Mouse (Mus musculus) retina, adult 2 months (tissue): ENCODE data around the gene Adgrg5.

Experiments used
- DNase-seq: peaks from one replicate; pipeline ENCODE4 v3.0.0-alpha.2; 2012; ENCODE audit warnings: low read depth, low spot score

The Adgrg5 gene

DNA sequence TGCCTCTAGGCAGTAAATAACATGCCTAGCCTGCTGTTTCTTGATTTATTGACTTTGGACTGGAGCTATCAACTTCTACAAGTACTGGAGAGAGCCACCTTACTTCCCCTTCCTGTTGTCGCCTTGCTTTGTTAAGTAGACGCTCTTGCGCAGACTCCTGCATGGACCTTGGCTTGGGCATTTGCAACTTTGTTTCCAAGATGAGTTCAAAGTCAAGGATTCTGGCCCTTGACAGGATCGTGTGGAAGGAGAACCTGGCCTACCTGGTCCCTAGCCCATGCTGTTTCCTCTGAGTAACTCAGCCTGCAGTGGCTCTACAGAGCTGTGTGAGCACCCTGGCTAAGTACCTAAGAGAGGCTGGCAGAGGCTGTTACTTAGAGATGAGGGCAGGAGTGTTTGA lies 43.6 kb downstream of the Adgrg5 start:
- no peak for DNase-seq

DNA sequence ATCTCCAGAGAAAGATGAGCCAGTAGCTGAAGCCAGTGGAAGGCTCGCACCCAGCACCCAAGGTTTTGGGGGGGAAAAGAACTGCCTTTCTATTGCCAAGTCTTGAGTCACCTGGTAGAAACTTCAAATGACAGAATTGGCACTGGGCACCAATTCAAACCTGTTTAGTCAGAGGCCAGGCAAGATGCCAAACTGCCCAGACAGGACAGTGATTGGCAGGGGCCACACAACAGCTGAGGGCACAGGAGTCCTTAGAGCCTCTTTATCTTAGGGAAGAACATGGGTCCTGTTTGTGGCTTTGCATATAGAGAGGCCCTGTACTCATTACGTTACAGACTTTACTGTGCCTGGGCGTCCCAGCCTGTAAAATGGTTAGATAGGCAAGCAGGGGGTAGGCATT lies 44.1 kb downstream of the Adgrg5 start:
- DNase-seq = no peak

DNA sequence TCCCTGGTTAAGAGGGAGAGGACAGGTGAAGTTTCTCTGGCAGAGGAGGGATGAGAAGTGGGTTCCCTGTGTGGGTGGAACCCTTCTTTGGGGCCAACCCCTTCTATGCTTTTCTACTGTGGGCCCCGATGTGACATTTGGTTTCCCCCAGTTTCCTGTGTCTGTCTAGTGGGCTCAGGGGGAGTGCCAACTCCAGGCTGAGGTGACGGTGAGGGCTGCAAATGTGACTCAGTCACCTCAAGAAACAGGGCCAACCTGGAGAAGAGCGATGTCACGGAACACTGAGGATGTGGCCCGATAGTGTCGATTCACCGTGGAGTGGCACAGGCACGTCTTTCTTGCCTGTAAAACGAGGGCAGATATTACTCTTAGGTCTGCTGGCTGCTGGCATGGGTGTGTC lies 49.8 kb downstream of the Adgrg5 start:
- no peak for DNase-seq

DNA sequence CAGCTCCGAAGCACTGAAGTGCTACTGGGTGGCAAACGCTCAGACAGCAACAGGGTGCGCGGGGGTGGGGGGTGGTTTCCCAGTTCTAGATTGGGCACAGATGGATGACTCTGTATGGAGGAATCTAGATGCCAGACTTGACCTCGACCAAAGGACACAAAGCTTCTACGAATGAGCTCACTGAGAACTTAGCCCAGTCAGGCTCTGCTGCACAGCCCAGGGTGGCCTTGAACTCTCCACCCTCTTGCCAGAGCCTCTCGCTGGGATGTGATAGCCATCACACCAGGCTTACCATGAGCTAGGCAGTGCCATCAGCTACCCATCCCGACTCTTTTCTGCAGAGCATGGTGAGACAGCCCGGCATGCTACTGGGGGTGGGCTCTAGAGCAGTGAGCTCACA lies 50.3 kb downstream of the Adgrg5 start:
- DNase-seq = no peak

DNA sequence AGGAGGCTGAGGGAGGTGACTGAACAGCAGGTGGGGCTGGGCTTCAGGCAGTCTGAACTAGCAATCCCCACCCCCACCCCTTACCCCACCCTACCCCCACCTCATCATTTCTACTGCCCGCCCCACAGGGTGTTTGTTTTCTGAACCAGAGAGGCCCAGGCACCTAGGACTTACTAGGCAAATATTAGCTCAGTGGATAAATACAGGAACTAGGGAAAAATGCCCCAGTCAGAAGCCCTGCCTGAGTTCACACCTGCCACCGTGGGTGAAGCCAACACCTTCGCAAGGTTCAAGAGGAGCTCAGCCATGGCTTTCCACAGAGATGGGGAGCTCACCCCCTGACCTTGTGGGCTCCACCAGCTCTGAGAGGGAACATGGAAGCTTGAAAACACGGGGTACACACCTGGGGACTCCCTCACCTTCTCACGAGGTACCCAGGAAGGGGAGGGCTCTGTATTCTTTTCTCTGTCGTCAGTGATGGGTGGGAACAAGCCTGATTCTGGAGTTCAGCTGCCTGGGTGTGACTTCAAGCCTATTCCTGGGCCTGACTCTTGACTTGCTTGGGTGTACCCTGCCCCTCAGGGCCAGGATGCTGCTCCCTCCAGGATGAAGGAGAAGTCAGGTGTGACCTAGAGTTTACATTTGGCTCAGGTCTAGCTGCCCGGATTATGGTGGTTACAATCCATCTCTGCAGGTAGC lies 51.1 kb downstream of the Adgrg5 start, which contains the start of gene Adgrg1:
Gene Adgrg1, plus strand, starts transcription at position 285 of the 699 bp plus-strand sequence.
- no peak for DNase-seq

DNA sequence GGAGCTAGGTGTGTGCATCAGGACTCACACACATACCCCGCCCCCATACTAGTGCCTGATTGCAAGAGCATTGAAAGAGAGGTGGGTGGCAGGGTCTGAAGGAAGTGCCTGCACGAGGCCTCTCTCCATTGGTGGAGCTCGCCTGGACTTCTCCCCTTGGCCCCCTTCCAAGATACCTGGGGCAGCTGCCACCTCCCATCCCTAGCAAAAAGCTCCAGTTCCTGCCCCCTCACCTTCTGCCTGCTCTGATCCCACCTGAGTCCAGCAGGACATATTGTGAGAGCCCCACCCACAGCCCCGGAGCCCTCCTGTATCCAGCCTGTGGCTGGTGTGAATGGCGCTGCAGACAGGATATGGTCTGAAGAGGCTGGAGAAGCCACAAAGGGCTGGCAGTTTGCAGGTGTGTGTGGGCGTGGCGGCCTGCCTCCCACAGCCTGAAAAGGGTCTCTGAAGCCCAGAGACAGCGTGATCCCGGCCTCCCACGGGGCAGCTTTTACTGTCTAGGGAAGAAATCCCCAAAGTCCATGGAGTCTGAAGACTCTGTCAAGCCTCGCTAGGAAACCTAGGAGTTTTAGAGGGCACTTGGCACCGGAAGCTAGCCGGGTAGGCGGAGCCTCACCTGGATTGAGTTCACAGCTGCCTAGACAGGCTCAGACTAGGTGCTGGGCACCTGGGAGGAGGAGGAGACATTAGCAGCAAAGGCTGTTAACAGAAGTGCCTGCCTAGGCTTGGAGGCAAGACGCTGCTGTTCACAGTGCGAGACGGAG lies 53.3 kb downstream of the Adgrg5 start:
- no peak for DNase-seq

DNA sequence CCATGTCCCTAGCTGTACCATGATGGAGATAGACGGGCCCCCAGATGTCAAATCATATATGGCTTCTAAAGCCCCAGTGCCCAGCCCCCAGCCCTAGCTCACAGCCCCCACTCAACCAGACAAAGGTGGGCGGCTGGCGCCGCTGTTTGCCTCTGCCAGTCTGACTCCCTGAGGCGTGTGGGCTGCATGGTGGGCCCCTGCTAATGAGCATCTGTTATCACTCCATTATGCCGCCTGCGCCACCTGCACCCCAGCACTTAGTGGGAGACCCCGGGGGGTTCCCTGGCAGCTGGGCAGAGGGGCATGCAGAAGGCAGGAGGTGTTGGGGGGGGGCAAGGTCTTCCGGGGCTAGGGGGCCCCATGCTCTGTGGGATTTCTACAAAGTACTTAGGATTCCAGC lies 54.6 kb downstream of the Adgrg5 start:
- DNase-seq = no peak

DNA sequence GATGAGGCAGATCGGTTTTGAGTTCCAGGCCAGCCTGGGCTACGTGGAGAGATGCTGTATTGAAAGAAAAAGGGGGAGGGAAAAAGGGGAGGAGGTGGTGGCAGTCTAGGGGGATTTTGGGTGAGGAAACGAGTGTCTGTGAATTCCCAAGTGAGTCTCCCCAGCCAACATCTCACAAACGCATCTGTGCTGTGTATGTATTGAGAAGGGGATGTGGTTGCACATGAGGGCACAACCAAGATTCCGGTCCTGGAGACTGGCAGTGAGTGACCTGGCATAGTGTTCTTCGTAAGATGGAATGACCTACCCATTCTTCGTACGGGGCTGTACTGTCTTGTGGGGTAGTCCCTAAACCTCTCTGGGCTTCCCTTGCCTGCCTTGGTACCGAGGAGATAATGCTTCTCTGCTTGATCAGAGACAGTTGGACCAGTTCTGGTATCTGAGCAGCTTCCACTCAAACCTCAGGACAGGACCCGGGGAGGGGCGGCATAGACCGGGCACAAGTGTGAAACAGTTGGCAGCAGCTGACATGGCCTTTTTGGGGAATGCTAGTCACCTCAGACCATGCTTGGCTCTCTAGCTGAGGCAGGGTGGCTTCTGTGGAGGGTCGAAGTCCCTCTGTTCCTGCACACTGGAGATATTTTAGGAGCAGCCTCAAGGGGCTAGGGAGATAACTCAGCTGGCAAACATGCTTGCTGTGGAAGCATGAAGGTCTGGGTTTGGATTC lies 55.3 kb downstream of the Adgrg5 start:
- no peak for DNase-seq

DNA sequence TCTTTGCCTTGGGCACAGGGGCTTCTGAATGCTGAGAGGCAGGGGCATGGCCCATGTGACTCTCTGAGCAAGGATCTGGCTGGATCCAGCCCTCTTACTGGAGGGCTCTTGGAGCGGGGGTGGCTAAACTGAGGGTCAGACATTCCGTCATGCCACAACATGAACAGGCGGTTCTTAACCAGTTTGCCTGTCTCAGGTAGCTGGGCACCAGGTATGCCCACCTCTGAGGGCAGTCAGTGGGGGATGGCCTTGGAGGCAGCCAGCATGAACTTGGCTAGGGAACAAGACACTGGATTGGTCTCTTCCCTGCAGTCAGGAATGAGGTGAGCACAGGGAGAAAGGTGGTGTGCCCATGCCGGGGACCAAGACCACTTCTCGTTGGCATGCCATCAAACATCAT lies 56.7 kb downstream of the Adgrg5 start:
- no peak for DNase-seq

DNA sequence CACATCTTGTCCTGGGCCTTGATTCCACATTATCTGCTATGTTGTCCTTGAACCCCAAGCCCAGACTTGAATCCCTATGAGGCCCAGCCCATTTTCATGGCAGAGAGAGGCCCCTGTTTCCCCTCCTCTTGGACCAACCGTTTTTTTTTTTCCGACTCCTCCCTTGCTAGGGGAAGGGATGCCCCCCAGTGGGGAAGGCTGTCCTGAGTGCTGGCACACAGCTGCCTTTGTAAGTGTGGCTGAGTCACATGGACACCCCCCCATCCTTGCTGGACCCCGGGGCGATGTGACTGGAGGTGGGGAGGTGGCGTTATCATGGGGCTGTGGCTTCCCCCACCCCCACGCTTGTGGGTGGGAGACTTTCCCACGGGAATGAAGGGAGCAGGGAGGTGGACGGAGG lies 57.5 kb downstream of the Adgrg5 start:
- no peak for DNase-seq

DNA sequence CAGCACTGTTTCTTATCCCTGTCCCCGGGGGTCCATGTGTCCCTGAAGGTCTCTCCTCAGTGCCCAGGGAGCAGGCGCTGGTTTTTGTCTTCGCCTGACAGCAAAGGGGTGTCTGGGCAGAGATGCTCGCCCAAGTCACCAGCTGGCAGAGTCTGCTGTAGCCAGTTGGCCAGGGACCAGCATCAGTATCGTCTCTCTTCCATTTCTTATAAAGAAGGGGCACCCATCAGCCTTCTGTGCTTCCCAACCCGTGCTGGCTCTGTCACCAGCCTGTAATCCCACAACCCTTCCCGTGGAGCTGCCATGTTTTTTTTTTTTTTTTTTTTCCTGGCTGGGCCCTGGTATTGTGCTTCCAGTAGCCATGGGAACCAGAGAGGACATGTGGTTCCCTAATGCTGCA lies 58.4 kb downstream of the Adgrg5 start:
- no peak for DNase-seq

DNA sequence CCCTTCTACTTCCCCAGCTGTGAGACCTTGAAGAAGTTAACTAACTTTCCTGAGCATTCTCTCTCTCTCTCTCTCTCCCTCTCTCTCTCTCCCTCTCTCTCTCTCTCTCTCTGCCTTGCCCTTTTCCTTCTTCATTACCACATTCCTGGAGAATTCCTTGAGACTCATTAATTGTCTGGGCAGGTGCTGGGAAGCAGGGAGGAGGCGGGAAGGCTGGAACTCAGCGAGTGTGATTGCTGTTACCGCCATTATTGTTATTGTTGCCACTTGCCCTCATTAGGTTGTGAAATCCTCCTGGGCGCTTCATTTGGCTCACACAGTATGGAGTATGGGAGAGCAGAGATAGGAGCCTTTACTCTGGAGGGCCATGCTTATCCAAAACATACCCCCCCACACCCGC lies 59.7 kb downstream of the Adgrg5 start:
- DNase-seq = no peak

DNA sequence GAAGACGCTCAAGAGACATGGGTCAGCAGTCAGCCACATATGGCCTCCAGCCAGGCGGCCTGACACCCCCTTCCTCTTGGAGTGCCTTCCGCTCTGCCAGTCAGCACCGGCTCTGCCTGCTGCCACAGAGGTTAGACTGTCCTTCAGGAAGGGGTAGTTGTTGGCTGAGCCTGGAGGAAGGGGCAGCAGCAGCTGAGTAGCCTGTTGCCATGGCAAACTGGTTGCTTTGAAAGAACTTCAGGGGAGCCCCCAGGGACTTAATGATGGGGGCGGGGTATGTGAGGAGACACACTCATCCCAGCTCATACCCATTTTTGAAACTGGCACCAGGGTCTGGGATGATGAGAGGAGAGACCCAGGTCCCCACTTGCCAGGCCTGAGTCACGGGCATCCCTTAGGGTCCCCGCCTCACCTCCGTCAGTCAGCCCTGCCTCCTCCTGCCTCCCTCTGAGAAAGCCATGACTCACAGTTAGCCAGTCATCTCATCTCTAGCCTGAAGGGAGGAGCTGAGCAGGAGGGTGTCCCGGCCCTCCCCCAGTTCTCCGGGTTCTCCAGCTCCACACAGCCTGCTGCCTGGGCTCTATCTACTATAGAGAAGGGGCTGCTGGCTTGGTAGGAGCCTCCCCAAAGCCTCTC lies 60.5 kb downstream of the Adgrg5 start:
- no peak for DNase-seq

DNA sequence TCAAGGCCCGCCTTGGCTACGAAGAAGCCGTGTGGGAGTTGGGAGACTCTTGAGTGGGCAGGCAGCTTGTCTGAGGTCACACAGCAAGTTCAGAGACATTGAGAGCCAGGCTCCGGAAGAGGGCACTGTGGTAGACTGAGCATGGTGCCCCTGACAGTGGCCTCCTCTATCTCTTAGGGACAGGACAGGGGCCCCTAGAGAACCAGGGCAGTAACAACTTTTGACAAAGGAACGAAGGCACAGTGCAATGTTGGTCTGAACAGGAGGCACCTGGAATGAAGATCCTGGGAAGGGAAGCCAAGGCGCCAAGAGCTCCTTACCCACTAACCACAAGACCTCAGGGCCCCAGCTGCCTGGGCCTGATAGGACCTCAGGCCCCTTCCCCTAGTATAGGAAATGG lies 61.5 kb downstream of the Adgrg5 start:
- no peak for DNase-seq

DNA sequence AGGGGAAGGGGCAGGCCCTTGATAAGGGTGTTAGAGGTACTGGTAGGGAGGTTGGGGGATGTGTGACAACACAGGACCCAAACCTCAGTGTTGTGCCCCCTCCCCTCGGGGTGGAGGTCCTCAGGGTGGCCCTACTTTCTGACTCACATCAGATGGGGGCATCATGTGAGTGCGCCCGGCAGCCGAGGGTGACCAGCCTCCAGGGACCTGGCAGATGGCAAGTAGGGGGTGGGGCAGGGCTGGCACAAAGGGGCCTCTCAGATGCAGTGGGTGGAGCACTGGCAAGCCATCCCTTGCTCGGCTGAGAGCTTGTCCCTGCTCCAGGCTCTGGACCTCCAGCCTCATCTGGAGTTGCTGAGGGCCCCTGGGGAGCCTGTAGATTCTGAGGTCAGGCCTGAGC lies 63.2 kb downstream of the Adgrg5 start:
- DNase-seq = no peak

DNA sequence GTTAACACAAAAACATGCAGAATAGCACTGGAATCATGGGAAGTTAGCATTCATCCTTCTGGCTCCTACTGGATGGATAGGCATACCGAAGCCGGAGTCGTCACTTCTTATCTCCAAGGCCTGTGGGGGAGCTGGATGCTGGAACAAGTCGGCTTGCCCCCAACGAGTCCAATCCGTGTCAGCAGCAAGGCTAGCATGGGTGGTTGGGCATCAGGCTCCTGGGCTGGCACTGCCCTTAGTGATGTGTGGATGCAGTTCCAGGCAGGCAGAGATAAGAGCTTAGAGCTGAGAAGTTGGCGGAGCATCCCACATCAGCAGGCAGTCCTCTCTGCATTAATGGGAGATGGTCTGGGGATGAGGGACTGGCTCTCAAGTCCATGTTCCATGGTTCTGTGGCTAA lies 64.1 kb downstream of the Adgrg5 start:
- DNase-seq = no peak

DNA sequence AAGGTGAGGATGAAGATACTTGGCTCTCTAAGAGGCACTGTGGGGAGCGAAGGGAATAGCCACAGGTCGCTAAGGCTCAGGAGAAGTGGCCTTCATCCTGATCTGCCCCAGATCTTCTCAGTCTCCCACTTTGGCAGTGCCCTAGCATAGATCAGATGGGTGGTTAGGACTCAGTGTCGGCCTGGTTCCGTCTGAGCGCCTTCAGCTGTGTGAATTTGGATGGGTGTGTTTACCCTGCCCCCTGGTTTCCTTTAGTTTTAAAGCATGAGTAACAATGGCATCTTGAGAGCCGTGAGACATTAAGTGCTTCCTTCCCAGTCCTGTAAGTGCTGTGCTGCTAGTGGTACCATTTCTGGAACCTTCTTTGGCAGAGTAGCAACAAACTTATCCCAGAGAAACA lies 65.1 kb downstream of the Adgrg5 start:
- DNase-seq = no peak

DNA sequence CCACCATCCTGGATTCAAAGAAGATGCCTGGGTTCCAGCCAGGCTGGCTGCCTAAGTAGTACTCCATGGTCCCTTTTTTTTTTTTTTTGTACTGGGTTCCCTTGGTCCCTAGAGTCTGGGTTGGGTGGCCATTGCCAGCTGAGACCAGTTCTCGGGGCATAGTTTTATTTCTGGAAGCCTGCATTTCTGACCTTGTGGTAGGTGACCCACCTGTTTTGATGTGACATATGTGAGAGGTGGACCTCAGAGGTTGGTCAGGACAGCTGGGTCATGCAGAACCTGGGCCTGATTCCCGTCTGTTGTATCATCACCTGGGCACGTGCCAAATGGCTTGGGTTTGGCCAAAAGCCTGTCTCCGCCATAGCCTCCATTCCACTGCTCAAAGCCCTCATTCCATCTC lies 66.2 kb downstream of the Adgrg5 start:
- DNase-seq = no peak

DNA sequence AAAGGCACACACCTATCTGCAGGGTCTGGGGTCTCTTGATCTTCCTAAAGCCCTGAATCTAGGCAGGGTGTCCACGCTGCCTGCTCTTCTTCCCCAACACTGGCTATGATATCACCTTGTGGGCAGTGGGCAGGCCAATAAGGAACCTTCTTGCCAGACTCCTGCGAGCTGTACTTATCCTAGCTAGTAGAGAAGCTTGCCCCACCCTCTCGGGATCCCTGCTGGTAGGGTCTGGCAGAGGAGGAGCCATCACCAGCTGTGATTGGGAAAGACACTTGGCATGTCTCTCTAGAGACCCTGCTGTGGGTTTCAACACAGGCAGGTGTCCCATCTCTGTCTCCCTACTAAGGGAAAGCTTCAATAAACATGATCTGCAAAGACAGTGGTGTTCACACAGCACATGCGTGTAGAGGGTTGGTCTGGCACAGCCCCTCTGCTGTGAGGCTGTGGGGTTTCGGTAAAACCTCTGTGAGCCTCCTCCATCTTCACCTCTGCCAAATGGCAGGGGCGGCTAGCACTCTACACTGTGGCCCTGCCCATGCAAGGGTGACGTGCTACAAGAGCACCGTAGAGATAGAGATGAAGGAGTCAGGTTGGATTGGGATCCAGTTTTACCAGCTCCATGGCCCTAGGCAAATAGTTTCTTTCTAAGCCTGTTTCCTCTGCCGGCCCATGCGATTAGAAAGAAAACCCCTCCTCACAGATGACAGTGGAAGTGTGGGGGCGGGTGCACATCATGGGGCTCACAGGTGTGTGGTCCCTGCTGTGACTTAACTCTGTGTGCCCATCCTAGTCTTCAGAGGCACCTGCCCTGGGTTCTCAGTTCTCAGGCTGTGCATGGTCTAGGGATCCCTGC lies 67.3 kb downstream of the Adgrg5 start:
- no peak for DNase-seq

DNA sequence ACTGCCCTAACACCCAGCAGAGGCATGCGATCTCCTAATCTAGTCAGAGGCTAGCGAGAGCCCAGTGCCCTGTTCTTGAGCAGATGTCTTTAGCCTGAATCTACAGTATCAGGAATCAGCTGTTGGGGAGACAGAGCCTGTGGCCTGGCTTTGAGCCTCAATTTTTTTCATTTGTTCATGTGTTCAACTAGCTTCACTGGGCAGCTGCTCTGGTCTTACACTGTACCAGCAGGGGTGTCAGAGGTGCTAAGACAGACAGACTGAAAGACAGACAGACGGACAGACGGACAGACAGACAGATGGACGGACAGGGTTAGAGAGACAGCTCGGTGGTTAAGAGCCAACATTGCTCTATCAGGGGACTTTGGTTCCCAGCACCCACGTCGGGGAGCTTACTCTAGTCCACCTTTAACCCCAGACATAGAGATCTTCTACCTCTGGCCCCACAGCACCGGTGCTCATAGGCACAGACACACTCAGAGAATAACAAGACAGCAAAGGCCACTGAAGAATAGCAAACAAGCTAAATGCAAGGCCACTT lies 68.0 kb downstream of the Adgrg5 start:
- DNase-seq = no peak

DNA sequence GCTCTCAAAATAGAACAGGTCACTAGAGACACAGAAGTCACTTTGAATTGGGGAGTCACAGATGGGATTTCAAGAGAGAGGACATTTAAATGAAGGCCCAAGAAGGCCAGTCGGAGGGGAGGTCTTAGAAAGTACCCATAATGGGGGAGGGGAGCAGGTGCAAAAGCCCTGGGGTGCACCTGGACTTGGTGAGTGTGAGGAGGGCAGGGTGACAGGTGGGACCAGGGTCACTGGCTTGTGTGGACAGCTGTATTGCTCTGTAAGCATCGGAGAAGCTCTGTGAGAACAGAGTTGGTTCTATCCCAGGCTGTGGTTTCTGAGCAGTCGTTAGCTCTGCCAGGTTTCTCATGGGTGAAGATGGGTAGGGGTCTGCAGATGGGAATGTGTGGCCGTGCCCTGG lies 68.5 kb downstream of the Adgrg5 start:
- no peak for DNase-seq
